Mouse (Mus musculus) lung, postnatal 10 days (tissue): ENCODE measurements at regions not wholly inside any gene's neighbourhood (a gene's known extent, or its start where the extent isn't known, plus 50 kb on each side); places are given as distances from the start of the nearest gene placed in this dataset.
"Not testable (repeated sequence)": the region's sequence is repeated elsewhere in the genome, so short reads cannot be mapped to it uniquely, and the experiment has no call there.

Experiments
- DNase-seq: peaks from one replicate; pipeline ENCODE4 v3.0.0; 2021

DNA sequence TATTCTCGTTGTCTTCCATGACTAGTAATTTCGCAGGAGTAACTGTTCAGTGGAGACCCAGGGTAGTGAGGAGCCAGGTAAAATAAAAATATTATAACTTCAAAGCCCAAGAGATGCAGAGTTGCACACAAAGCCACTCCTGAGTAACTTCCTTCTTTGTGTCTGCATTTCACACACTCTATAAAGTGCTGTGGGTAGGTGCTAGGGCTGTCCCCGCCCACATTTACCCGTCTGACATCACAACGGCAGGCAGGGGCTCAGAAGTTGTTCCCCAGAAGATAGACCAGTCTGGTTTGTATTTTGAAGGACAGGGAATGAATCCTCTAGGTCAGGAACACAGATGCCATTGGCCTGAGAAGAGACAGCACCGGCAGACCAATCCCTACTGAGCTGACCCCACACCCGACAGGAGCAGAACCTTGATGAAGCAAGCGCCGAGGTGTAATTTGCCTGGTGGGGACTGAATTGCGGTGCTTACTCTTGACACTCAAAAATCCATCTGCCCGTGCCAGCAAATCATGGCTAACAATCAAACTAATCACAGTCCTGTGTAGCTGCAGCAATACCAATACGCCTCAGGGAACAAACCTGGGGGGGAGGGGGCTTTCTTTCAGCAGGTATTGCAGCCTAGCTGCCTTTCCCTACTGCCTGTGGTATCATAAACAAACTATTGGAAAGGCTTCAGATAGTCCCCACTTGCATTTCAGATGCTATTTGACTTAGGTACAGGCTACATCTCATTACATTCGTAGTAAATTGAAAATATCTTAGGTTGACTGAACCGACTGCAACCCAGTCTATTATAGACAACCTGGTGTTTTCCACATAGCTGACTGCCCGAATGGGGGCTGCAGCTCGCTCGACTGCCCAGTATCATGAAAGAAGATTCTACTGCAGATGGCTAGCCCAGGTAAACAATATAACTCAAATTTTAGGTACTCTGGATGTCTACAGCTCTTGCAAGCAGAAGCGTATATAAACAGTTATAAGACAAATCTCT, 175.6 kb downstream of the Basp1 start:
- no peak for DNase-seq

DNA sequence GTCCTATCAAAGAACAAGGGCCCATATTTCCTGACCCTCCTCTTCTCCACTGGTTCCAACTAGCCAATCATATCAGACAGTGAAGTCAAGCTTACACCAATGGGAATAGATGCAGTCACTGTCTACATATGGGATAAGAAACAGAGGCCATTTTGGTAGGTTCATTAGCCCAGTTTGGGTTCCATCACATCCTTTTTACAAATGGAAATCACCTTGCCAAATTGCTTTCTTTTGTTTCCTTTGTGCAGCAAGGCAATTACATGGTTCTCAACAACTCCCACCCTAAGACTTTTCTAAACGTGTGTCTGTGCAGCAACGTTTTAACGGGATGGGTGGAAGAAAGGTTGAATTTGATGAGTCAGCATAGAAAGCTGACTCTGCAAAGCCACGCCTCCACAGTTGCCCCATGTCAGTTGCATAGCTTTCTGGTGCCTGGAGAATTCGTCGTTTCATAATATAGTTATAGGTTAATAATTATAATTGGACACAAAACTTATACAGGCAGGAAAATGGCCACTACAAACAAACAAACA, 177.3 kb downstream of the Basp1 start:
- no peak for DNase-seq

DNA sequence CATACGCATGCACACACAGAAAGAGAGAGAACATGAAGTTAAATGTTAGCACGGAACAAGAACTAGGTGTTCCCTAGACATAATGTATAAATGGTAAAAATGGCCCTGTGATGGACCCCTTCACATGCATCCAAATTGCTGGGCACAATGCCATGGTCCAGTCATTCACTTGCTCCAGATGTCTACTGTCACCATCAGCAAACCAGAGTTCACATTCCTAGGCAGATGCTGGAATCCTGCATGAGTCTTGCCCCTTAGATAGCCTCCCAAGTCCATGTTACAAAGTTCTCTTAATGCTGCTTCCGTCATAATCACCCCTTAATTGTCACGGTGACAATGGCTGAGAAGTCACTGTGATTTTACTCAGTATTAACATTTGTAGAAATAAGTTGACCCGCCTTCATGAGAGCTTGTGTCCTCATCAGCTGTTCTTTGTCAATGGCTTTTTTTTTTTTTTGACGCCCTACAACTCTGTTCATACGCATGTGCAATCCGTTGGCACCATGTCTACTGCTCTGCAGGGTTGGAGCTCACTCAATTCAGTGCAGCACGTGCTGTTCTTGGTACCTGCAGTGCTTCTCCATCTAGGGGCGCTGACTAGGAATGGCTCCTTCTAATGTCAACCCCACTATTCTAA, 179.4 kb downstream of the Basp1 start:
- peak; percentile 41 for DNase-seq

DNA sequence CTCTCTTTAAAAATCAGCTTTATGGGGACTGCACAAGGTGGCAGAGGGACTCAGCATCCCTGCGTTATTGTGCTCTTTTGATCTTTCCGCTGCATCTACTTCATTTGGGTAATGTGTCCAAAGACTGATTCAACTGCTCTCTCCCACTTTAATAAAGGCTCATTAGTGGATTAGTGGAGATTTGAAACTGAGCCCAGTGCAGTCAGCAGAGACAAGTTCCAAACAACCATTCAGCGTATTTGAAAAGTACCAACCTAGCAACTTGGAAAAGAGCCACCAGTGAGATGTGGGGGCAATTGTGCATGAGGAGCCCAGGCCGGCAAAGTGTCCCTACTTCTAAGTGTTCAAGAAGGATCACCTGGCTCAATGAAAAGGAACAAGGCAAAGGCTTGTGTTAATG, 183.4 kb downstream of the Basp1 start:
- DNase-seq: no peak

DNA sequence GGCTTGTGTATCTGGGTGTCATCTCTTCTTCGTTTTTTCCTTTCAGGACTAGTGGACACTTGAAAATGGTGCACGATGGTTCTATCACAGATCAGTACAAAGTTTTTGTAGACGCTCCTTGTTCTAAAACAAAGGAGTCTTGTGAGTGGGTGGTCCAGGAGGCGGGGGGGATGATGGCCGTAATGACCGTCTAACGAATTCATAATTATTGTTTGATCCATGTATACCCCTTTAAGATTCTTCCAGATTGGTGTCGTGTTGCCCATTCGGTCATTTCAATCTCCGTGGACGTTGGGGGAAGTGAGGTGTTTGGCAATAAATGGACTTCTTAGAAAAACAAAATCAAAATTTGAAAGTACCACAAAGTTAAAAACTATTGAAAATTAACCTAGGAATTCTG, 183.8 kb downstream of the Basp1 start:
- no peak for DNase-seq

DNA sequence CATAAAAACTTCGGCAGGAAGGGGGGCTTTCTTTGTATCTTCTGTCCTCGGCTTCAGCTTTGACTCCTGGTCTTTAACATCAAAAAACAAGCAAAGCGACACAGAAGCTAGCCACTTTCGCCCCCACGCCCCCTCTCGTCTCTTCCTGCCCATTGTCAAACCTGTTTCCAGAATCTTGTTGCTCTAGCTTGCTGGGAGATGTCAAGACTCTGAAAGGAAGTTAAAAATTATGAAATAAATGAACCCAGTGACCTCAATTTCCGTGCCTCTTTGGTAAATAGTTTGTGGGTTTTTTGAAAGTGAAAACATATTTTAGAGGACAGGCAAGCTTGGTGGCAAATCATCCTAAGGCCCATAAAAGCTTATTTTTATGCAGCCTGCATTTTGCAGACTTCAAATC, 186.1 kb downstream of the Basp1 start:
- no peak for DNase-seq

DNA sequence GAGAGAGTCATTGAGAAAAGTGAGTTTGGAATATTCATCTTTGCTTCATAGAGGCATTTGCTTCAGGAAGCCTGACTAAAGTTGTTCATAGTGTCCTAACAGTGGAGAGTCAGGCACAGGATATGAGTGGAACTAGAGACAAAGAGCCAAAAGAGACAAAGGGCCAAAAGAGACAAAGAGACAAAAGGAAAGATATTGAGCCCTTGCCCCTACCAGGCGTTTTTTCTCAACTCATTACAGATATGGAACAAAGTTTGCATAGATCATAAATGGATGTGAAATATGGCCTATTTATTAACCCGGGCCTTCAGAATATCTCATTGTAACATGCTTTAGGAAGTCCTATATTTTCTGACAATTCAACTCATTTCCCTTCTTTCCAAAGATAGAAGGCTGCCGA, 187.6 kb downstream of the Basp1 start:
- no peak for DNase-seq

DNA sequence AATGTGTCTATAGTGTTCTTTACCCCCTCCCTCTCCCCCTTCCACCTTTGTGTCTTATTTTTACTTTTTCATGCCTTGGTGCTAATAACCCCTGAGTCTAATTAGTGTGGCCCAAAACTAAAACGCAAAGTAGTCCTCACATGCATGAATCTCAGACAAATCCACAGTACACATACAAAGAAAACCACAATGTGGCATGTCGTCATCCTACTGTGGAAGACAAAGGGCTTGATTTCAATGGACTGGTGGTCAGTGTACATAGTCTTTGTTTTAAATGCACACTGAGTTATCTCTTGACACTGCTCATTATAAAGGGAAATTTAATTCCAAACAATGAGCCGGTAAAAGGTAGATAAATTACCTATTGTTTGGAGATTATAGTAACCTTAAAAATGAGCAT, 188.1 kb downstream of the Basp1 start:
- no peak for DNase-seq

DNA sequence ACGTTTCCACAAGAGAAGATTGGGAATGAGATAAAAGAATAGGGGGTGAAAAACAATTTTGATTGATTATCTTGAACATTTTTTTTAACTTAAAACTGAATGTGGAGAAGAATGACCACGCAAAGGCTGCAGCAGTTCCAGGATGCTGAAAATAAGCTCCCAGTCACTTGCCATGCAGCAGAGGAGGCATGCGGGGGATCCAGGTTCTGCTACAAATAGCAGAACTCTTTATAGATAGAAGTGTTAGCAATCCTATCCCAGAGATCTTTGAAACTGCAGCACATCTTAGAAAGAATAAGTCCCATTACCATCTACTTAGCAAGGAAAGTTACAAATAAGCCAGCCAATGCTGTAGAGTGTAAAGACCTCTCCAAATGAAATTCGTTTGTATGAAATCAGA, 191.8 kb downstream of the Basp1 start:
- no peak for DNase-seq

DNA sequence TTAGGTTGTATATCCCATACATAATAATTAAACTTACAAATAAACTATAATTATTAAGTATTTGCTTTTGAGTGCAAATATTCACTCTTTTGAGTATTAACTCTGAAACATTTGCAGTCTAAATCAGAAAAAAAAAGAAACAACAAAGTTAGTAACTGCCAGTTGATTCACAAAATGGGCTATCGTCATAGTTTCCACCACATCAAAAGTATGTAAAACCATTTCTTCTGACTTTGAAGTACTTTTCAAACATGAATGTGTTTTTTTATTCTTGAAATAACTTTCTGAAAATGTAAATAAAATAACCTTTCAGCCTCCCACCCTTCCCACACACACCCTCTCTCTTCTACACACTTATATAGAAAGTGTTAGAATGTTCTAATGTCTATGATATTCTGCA, 197.2 kb downstream of the Basp1 start:
- DNase-seq: no peak

DNA sequence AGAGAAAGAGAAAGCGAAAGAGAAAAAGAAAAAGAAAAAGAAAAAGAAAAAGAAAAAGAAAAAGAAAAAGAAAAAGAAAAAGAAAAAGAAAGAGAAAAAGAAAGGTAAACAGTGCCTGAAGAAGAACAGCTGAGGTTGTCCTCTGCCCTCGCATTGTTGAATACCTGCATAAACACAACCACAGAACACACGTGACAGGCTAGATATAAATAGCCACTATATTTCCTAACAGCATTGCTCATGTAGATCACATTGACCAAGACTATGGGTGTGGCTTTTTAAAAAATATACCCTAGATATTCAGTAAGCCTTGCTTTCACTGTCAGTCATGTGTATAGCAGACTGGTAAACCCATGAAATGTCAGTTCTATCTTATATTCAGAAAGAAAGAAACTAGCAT, 211.5 kb downstream of the Basp1 start:
- no peak for DNase-seq

DNA sequence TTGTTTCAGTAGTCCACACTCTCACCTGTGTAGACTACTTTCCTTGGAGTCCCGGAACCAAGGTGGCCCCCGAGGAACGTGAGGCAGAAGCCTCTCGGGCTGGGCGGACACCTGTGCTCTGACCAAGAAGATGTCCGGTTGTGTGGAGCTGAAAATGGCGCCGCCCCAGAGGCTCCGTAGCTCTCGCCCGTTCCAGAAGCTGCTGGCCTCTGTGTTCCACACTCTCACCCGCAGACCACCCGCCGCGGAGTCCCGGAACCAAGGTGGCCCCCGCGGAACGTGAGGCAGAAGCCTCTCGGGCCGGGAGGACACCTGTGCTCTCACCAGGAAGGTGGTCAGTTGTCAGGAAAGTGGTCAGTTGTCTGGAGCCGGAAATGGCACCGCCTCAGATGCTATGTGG, 213.3 kb downstream of the Basp1 start:
- not testable (repeated sequence) for DNase-seq

DNA sequence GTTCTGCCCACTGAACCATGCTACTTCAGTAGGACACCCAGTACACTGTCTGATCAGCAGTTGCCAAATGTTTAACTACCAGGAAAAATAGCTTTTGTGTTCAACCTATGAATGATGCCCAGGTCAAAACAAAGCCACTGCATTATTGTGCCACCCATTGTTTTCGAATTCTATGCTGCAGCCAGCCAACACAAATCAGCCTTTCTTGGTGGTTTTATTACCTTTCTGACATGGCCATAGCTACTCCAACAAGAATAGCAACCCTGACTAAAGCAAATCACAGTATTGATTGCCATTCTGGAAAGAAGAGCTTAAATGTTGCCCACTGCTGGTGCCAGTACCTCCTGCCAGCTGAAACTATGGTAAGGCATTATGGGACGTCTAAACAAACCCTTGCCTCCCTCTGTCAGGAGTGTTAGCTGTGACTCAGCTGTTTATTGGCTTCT, 225.7 kb downstream of the Basp1 start:
- no peak for DNase-seq

DNA sequence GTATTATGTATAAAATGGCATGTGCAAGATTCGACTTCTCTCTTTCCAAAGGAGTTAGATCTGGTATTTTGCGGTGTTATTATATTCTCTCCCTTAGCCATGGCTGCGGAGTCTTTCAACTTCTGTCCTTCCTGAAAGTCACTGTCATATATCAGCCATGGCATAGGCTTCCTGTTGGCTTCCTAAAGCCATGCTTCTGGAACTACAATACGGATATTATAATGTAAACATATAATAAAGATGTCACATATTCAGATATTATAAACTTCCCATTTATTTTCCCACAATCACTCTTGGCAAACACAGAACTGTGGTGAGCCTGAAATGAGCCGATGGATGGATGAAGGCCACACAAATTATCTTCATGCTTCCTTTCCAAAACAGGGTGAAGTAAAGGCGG, 240.8 kb downstream of the Basp1 start:
- no peak for DNase-seq

DNA sequence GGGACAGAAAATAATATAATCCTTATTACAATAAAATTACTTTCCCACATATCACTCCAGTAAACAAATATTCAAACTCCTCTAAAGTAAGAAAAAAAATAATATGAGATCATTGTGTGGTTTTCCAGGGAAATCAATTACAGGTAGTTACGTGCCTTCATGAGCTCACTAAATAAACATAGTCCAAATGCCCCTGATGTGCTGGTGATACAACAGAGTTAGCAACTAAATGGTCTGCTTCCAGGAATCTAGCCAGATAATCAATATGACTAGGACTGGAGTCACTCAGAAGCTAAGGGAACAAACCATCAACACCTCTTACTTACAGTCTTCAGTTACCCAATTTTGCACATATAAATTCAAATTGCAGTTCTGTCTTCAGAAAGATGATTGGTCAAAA, 267.2 kb downstream of the Basp1 start:
- no peak for DNase-seq

DNA sequence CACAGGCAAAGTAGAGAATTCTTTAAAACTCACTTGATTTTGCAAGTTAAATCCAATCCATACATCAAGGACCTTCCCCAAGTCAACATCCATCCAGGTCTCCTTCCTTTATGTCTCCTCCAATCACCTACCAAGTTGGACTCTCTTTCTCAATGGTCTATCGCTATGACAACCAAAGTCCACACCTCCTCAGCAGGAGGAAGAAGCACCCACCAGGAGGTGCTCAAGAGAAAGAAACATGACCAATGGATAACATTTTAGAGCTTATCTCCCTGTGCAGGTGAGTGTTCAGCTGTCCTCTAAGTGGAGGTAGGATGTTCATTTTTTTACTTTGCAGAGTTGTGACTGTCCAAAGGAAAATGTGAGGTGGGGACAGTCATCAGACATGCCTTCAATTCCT, 269.3 kb downstream of the Basp1 start:
- DNase-seq: peak; percentile 7

DNA sequence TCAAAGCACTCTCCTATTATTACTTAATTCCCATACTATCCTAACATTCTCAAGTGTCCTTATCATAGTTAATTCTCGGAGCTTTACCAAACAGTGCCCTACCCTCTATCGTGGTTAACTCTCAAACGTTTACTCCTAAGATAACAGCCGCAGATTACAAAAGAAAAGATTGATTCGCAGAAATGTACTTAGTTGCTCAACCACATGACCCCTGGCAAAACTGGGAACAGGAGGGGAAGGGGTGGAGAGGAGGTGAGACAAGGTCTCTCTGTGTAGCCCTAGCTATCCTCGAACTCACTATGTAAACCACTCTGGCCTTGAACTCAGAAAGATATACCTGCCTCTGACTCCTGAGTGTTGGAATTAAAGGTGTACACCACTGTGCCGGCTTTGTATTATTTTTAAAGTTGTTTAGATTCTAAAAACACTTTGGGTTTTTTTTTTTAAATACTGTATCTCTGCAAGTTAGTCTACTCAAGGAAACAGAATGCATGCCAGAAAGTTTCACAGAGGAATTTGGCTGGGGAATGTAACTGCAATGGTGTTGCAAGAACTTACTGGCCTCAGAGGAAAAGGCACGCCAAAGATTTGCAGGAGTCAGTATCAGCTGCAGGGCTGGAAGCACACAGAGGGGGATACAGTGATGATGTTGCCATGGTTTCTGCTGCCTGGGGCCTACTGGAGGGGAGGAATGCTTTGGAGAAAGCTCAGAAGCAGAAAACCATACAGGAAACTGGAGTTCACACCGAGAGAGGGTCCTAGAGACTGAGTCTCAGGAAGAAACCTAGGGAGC, 273.0 kb downstream of the Basp1 start:
- peak; percentile 19 for DNase-seq

DNA sequence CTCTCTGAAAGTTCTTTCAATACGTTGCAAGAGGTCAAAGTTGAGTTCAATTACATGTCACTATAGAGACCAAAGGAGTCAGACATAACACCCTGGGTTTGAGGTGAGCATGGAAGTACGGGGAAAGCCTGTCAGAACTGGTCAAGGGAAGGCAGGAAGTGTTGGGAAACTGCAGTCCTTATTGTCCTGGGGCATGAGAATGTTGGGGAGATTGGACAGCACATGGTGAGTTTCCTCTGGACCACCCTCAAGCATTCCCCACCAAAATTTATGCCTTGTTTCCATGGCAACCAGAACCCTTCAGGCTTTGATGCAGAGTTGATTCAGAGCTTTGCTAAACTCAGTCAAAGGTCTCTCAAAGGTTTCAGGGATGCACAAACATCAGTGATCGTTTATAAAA, 276.5 kb downstream of the Basp1 start:
- DNase-seq: no peak

DNA sequence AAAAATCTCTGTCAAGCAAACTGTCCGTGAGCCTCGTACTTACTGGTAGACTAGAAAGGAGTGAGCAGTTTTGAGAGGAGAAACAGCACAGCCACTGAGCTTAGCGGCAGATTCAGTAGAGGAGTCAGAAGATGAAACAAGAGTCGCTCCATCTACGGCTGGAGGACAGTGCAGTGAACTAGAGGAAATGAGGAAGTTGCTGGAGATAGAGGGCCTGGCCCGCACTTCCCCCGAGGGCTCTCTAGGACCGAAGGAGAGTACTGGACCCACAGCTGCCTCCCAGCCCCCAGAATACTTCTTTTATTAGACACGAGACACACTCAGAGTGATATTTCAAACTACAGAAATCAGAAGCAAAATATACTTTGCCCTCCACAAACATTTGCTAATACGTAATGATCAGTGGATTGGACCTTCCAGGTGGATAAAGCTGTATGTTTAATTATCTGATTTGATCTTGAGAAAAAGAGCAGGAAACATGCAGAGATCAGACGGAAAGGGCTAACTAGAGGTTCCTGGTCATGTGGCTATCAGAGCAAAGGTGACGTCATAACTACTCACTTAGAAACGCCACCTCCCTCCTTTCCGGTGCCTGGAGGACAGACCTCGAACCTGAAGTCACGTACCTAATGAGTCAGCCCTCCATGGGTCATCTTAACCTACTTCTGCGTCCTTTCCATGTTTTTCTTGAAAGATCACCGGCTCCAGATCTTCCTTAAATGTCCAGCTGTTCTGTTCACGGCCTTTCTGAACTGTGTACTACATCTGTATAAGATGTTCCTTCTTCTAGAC, 277.9 kb downstream of the Basp1 start:
- DNase-seq: no peak

DNA sequence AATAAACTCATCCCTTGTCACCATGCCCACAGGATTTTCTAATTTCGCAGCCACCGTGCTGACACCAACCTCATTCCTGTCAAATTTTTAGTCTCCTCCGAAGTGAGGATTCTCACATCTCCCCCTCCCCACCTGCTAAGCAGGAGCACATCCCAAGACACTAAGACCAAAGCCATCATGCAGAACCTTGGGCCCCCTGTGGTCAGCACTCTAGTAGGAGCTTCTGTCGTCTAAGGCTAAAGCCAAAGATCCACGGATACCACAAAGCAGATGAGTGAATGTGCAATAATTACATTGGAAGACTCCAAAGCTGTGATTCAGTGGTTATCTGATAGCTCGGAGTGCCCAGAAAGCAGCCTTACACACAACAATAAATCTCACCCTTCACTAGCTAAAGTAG, 283.5 kb downstream of the Basp1 start:
- no peak for DNase-seq

DNA sequence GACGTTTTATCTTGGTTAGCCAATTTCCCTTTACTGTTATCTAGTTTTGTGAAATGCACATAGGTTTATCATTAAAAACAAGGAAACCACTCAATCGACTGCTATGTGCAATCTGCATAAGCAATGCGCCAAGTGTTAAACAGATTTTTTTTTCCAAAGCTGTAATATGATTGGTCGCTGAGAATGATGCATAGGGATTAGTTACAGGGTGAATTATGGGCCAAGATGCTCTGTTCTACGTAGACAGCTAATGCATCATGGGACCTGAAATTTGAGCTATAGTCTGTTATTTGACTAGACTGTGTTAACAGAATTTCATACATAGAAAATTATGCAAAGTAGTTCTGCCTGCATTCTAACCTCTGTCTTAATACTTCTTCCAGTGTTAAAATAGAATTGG, 284.0 kb downstream of the Basp1 start:
- no peak for DNase-seq

DNA sequence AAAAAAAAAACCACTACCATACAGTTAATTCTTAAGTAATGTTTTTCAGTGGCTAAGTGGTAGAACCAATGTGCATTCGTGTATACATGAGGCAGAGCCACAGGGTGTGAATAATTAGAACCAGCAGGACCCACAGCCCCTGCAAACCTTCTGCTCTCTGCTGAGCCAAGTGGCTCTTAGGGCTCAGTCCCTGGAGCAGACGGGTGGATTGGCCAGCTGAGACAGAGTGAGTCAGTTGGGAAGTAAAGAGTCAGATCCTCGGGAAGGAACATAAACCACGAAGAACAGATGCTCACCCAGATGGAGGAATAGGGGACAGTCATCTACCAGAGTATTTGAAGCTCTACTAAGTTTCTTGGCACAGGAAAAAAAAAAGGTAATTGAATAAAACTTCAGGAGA, 293.1 kb downstream of the Basp1 start:
- DNase-seq: no peak
